Mouse (Mus musculus): ENCODE measurements around the gene Dyrk4.

DNA sequence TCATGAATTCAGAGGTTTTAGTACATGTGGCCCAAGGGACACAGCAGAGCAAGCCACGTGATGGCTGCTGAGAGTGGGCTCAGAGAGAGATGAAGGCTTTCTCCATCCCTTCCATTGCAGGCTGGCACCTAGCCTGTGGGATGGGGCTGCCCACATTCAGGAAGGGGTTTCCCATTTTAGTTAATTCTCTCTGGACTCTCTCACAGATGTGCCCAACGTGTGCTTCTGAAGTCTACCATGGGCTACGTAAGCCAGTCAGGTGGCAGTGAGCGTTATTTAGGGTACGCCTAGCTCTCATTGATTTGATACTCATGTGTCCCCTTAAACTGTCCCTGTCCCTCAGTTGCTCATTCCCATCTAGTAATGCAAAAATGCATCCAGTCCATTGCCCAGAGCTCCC is 6.7 kb downstream of the Dyrk4 start:
- TF ChIP-seq EP300 (optimal IDR thresholded peaks at IDR 0.05) (no peak), CTCF (IDR thresholded peaks at IDR 0.05; ENCODE audit: low read depth) (no peak)
